Mouse (Mus musculus) heart, postnatal 0 days (tissue): ENCODE results near the gene Nbeal2. TPM values are rescaled to one million over a fixed set of nuclear protein-coding genes. Genes with fewer than 3 reads are reported as not detected.

Source experiments
- ATAC-seq: fragments of 200-750 bp; cut with Nextera tagmentation; 2 replicates; pipeline ENCODE4 v1.8.0; 2017; ENCODE audit warnings: low read depth, moderate number of reproducible peaks, moderate library complexity; ENCODE audit not compliant: insufficient read depth
- DNase-seq: peaks from one replicate; pipeline ENCODE4 v3.0.0-alpha.2; 2016; ENCODE audit warnings: low spot score
- H3K27ac ChIP-seq: fragments of 300-500 bp; sonication (generic); 2 replicates; pipeline ENCODE4 v1.5.1; 2014; ENCODE audit warnings: low read depth, mild to moderate bottlenecking
- H3K27me3 ChIP-seq: fragments of 300-500 bp; sonication (generic); 2 replicates; pipeline ENCODE4 v1.6.1; 2014; ENCODE audit warnings: low read length, mixed read lengths; ENCODE audit not compliant: control insufficient read depth, insufficient read depth
- H3K36me3 ChIP-seq: fragments of 300-500 bp; sonication (generic); replicated peaks from 2 replicates; pipeline ENCODE4 v1.6.1; 2014; ENCODE audit warnings: low read length, mixed read lengths; ENCODE audit not compliant: control insufficient read depth, insufficient read depth
- H3K4me1 ChIP-seq: fragments of 300-500 bp; sonication (generic); 2 replicates; pipeline ENCODE4 v1.6.1; 2014; ENCODE audit warnings: antibody characterized with exemption; ENCODE audit not compliant: control insufficient read depth, insufficient read depth
- H3K4me2 ChIP-seq: fragments of 300-500 bp; sonication (generic); 2 replicates; pipeline ENCODE4 v1.6.1; 2014; ENCODE audit warnings: low read depth, mild to moderate bottlenecking, low read length, moderate library complexity
- H3K4me3 ChIP-seq: fragments of 300-500 bp; sonication (generic); 2 replicates; pipeline ENCODE4 v1.5.1; 2014; ENCODE audit warnings: low read depth, low read length
- H3K9ac ChIP-seq: fragments of 300-500 bp; sonication (generic); replicated peaks from 2 replicates; pipeline ENCODE4 v1.6.1; 2014; ENCODE audit warnings: low read depth, low read length, mixed read lengths
- H3K9me3 ChIP-seq: fragments of 300-500 bp; sonication (generic); replicated peaks from 2 replicates; pipeline ENCODE4 v1.6.1; 2016; ENCODE audit warnings: low read length; ENCODE audit not compliant: control insufficient read depth
- CTCF ChIP-seq: IDR thresholded peaks from 2 replicates; pipeline ENCODE4 v1.5.1; 2016; ENCODE audit warnings: antibody characterized with exemption, control low read depth, low read depth
- EP300 ChIP-seq: IDR thresholded peaks from 2 replicates; pipeline ENCODE4 v1.6.1; 2016; ENCODE audit warnings: antibody characterized with exemption, low read depth
- WGBS: fragments of 180-500 bp; shearing (Covaris S2); extraction: QIAGEN DNeasy Blood & Tissue Kit; methylation state at CpG from one replicate; pipeline ENCODE4 v1.1.7; 2014; 5-methylcytosine and 5-hydroxymethylcytosine counted together
- polyA plus RNA-seq: library from polyadenylated mRNA; unstranded; fragments of >200 nt; fragmentation: Nextera tagmentation; extraction: Ambion mirVana; gene quantifications from 2 replicates; pipeline ENCODE4 v1.2.1, GENCODE M21; 2015
- total RNA-seq: library from RNA; depleted of rRNA; stranded (reverse); fragments of >200 nt; gene quantifications from 2 replicates; pipeline ENCODE4 v1.2.3, GENCODE M21; 2014; ENCODE audit warnings: low replicate concordance

The Nbeal2 gene
- total and polyA plus RNA-seq, 2 experiments from 2014 or later: 1.6 to 12.9 TPM

DNA sequence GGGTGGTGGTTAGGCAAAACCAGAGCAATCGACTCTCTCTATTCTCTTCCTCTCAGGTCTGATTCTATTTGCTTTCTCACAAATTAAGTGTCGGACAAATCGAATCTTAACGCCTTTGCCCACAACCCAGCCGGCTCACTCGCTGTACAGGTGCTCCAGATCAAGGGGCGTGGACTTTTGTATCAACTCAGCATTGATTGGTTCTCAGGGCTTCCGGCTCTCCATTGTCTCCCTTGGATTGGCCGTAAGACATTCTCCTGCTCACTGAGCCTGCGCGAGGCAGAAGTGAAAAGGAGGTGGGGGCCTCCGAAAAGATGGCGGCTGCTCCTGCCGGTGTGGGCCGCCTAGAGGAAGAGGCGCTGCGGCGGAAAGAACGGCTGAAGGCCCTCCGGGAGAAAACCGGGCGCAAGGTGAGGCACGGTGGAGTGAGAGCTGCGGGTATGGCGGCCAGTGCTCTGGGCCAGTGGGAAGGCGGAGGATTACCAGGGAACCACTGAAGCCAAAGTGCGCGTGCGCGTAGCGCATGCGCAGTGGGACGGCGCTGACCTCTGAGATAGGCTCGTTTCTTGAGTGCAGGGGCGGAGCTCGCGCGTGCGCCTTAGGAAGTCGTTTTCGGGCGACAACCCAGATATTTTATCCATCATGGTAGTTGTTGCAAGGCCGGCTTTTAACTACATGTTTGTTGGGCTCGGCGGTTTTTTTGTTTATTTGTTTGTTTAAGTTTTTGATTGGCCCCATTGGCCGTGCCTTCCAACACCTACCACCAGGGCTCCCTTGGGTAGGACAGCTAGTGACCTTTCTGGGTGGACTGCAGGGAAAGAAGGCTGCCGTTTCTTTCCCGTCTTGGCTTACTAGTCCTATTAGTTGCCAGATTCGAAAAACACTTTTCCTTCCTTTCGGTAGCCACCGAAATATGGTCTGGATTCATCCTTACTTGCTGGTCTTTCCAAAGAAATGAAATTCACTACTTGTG is 2.6 kb upstream of the Nbeal2 start, which contains the start of gene Ccdc12:
TSS of gene Ccdc12 (plus strand) at position 255 of the 973 bp plus-strand sequence.
- H3K4me3 ChIP-seq: peak within 1 kb of the TSS; percentile 85
- peak; percentile 87 for ATAC-seq
- peak within 1 kb of the TSS; percentile 79 for H3K4me2 ChIP-seq
- peak within 1 kb of the TSS; percentile 89 for H3K9ac ChIP-seq
- peak within 1 kb of the TSS; percentile 97 for H3K27ac ChIP-seq
- H3K9me3 ChIP-seq: no peaks in the 10 kb centered on the region
- no peak for TF ChIP-seq EP300
- TF ChIP-seq CTCF: peak; percentile 22
- WGBS: under 1% methylated on average over 52 of the region's 52 CpGs
- no peaks in the 10 kb centered on the region for H3K27me3 ChIP-seq
- DNase-seq: peak; percentile 100
- peaks cover 22% of the 10 kb centered on the region for H3K4me1 ChIP-seq
- no peaks in the 10 kb centered on the region; the same call in 1 of the 2 replicates for H3K36me3 ChIP-seq

DNA sequence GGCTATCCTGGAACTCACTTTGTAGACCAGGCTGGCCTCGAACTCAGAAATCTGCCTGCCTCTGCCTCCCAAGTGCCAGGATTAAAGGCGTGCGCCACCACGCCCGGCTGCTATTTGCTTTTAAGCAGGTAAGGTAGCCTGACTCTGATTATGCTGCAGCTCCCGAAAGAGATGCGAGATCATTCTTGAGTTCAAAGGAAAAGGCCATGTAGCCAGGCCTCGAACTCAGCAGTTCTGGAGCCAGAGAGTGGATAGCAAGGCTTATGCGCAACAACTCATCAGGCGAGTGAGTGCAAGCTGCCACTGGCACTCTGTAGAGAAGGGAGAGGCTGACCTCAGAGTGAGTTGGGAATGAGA is 1.7 kb upstream of the Nbeal2 start:
- no peaks in the 10 kb centered on the region; the same call in 1 of the 2 replicates for H3K36me3 ChIP-seq
- 74% methylated on average over 10 of the region's 10 CpGs for WGBS
- no peak for ATAC-seq
- H3K27ac ChIP-seq: peak overlapping the region; percentile 97
- no peak overlapping the region for H3K9ac ChIP-seq
- H3K27me3 ChIP-seq: no peaks in the 10 kb centered on the region
- DNase-seq: no peak
- peak overlapping the region; percentile 79 for H3K4me2 ChIP-seq
- no peak for TF ChIP-seq CTCF
- TF ChIP-seq EP300: no peak
- H3K9me3 ChIP-seq: no peaks in the 10 kb centered on the region
- H3K4me3 ChIP-seq: peak overlapping the region; percentile 85
- peaks cover 17% of the 10 kb centered on the region for H3K4me1 ChIP-seq

DNA sequence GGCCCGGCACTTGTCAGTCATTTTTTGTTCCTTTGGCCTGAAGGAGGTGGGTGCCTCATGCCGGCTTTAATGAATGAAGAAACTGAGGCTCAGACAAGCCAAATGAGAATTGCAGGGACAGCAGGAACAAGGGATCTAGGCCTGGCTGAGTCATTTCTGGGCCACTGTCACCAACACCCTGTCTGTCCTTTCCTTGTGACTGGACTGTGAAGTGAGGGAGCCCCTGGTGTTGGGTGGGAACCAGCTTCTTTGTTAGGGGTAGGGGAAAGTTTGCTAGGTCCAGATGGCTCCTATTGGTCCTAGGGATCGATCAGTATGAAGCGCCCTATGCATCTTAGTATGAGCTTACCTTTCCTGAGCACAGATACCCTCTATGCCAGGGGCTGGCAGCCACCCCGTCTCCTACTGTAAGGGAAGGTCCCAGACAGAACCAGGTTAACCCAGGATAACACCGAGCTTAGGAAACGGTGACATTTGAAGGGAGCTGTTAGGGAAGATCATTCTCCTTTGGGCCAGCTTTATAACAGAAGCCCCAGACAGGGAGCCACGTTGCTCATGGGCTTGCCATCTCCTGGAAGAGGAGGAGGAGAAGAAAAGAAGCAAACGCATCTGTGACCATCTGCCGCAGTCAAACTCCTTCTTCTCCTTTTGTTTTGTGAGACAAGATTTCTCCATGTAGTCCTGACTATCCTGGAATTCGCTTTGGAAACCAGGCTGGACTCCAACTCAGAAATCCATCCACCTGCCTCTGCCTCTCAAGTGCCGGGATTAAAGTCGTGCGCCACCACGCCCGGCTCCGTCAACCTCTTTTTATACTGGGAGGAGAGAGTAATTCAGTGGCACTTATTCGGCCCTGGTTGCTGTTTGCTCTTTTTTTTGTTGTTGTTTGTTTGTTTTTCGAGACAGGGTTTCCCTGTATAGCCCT is 1.0 kb upstream of the Nbeal2 start:
- Histone ChIP-seq H3K9me3 (no peaks in the 10 kb centered on the region), H3K27me3 (no peaks in the 10 kb centered on the region), H3K4me1 (peaks cover 17% of the 10 kb centered on the region), H3K27ac (peak overlapping the region; percentile 49; the same call in 1 of the 2 replicates), H3K36me3 (no peaks in the 10 kb centered on the region; the same call in 1 of the 2 replicates), H3K9ac (no peak overlapping the region; the same call in 1 of the 2 replicates), H3K4me2 (peak overlapping the region; percentile 80), H3K4me3 (no peak overlapping the region)
- DNase-seq (no peak), ATAC-seq (no peak)
- TF ChIP-seq EP300: no peak
- WGBS: 81% methylated on average over 19 of the region's 19 CpGs

DNA sequence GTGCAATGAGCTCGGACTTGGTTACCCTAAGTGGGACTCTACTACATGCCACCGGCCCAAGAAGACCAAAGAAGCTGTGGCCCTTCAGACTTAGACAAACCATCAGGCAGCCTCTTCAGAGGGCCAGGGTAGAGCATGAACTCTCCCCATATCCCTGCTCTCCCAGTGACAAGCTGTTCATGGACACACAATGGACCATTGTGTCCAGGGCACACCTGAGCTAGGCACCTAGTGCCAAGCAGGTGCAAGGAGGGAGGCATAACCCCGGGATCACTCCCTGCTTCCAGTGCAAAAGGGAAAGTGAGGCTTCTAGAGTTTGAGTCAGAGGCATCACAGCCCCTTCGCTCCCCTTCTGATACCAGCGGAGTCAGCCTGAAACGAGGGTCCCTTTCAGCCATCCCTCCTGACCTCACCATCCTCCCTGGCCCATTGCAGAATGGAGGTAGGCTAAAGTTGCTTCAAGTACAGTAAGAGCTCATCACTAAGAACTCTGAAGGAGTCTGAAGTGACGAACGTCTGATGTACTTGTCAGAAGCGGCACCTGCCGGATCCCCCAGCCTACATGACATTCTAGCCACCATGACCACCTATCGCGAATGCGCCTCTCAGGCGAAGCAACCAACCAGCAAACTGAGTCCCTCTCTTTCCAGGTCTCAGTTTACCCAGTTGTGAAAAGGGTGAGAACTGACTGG is 852 bp downstream of the Nbeal2 start:
- TF ChIP-seq EP300 (no peak), CTCF (no peak)
- WGBS: 21% methylated on average over 14 of the region's 14 CpGs
- ATAC-seq (no peak), DNase-seq (no peak)
- peak overlapping the region; percentile 80 for H3K4me2 ChIP-seq
- peak overlapping the region; percentile 57 for H3K4me3 ChIP-seq
- H3K4me1 ChIP-seq: peaks cover 17% of the 10 kb centered on the region
- peak overlapping the region; percentile 53 for H3K9ac ChIP-seq
- H3K36me3 ChIP-seq: no peaks in the 10 kb centered on the region
- no peaks in the 10 kb centered on the region for H3K27me3 ChIP-seq
- H3K27ac ChIP-seq: peak overlapping the region; percentile 49
- no peaks in the 10 kb centered on the region for H3K9me3 ChIP-seq
